ENCODE assay signal across 14 mouse cellular contexts in genomic region chr1:177010607-177011302, GRCm38 (mm10).
DNase-seq lines count a peak whose midpoint lies in the region; ATAC-seq and TF ChIP-seq lines count a peak whose summit lies in the region.
"Had no signal": no experiment of that assay in that cellular context is flagged by ENCODE, and none has a peak within 500 bp of the region (broad histone marks: within the 10 kb centered on the region; RNA-seq: fewer than 3 reads in every experiment).

No protein-coding gene starts in this region.

- TF ChIP-seq CTCF in forebrain, postnatal 0 days (IDR thresholded peaks at IDR 0.05; ENCODE audit: low read depth) = no peak
- no peak for TF ChIP-seq CTCF in stomach, postnatal 0 days (IDR thresholded peaks at IDR 0.05; ENCODE audit: low read depth)
- TF ChIP-seq CTCF in intestine, postnatal 0 days (IDR thresholded peaks at IDR 0.05; ENCODE audit: low read depth) = no peak

- no peak for TF ChIP-seq EP300 in stomach, postnatal 0 days (optimal IDR thresholded peaks at IDR 0.05)

- no peak for DNase-seq in forebrain, embryonic 10.5 days (ENCODE audit: extremely low spot score, low spot score)
- DNase-seq in forebrain, postnatal 0 days = no peak
- DNase-seq in stomach, postnatal 0 days (ENCODE audit: low spot score) = no peak
- no peak for DNase-seq in cerebellum, adult 9-11 months
- DNase-seq in kidney, postnatal 14 days = no peak
- DNase-seq: adrenal gland, postnatal 25 days; cerebellum, adult 11 months; kidney, postnatal 4 days had no signal

- no peak for ATAC-seq in forebrain, postnatal 0 days
- ATAC-seq in stomach, embryonic 15.5 days (ENCODE audit: insufficient read depth, low FRiP score, low read depth) = no peak
- no peak for ATAC-seq in stomach, postnatal 0 days (ENCODE audit: low FRiP score, low TSS enrichment)
- ATAC-seq in midbrain, embryonic 12.5 days (ENCODE audit: low FRiP score, low read depth) = peak; percentile 44
- ATAC-seq in intestine, postnatal 0 days = no peak

- H3K27ac ChIP-seq in forebrain, embryonic 10.5 days = peak overlapping the region; percentile 77
- H3K27ac ChIP-seq in forebrain, postnatal 0 days (ENCODE audit: low read depth, low read length) = no peak overlapping the region
- 0 out of 2 replicates have a peak overlapping the region, but pooled peaks have one; percentile 6 for H3K27ac ChIP-seq in stomach, embryonic 15.5 days
- no peak overlapping the region for H3K27ac ChIP-seq in stomach, postnatal 0 days (replicated peaks)
- peak overlapping the region; percentile 83 for H3K27ac ChIP-seq in midbrain, embryonic 12.5 days (replicated peaks)
- no peak overlapping the region for H3K27ac ChIP-seq in intestine, postnatal 0 days (ENCODE audit: low read depth, low read length)
- H3K27ac ChIP-seq: heart, embryonic 13.5 days; liver, embryonic 14.5 days; macrophage had no signal

- no peaks in the 10 kb centered on the region for H3K36me3 ChIP-seq in forebrain, embryonic 10.5 days (replicated peaks)
- H3K36me3 ChIP-seq in forebrain, postnatal 0 days (ENCODE audit: insufficient read depth) = no peaks in the 10 kb centered on the region
- no peaks in the 10 kb centered on the region for H3K36me3 ChIP-seq in stomach, embryonic 15.5 days
- no peaks in the 10 kb centered on the region for H3K36me3 ChIP-seq in stomach, postnatal 0 days (ENCODE audit: control insufficient read depth, insufficient read depth, low read length)
- H3K36me3 ChIP-seq in midbrain, embryonic 12.5 days = no peaks in the 10 kb centered on the region
- no peaks in the 10 kb centered on the region for H3K36me3 ChIP-seq in intestine, postnatal 0 days (ENCODE audit: control insufficient read depth, insufficient read depth)
- H3K36me3 ChIP-seq: heart, embryonic 13.5 days had no signal

- H3K4me2 ChIP-seq in forebrain, postnatal 0 days (ENCODE audit: low read depth) = no peak overlapping the region
- no peak overlapping the region for H3K4me2 ChIP-seq in stomach, embryonic 15.5 days
- H3K4me2 ChIP-seq in stomach, postnatal 0 days (replicated peaks; ENCODE audit: low read depth) = no peak overlapping the region
- no peak overlapping the region for H3K4me2 ChIP-seq in midbrain, embryonic 12.5 days (replicated peaks)
- H3K4me2 ChIP-seq in intestine, postnatal 0 days (replicated peaks; ENCODE audit: low read depth) = no peak overlapping the region
- H3K4me2 ChIP-seq: heart, embryonic 13.5 days had no signal

- H3K27me3 ChIP-seq in forebrain, embryonic 10.5 days (ENCODE audit: poor library complexity, severe bottlenecking) = no peaks in the 10 kb centered on the region
- H3K27me3 ChIP-seq in forebrain, postnatal 0 days (ENCODE audit: insufficient read depth, low read length) = no peaks in the 10 kb centered on the region
- H3K27me3 ChIP-seq in stomach, embryonic 15.5 days (replicated peaks) = no peaks in the 10 kb centered on the region
- H3K27me3 ChIP-seq in stomach, postnatal 0 days (ENCODE audit: control insufficient read depth, insufficient read depth, low read length) = no peaks in the 10 kb centered on the region
- no peaks in the 10 kb centered on the region for H3K27me3 ChIP-seq in midbrain, embryonic 12.5 days
- H3K27me3 ChIP-seq in intestine, postnatal 0 days (replicated peaks; ENCODE audit: control insufficient read depth, insufficient read depth, low read length) = no peaks in the 10 kb centered on the region
- H3K27me3 ChIP-seq: heart, embryonic 13.5 days had no signal

- 51% methylated on average over 6 of the region's 6 CpGs for WGBS in forebrain, embryonic 10.5 days
- WGBS in forebrain, postnatal 0 days = 51% methylated on average over 6 of the region's 6 CpGs
- WGBS in stomach, embryonic 15.5 days = 74% methylated on average over 6 of the region's 6 CpGs
- WGBS in stomach, postnatal 0 days = 69% methylated on average over 6 of the region's 6 CpGs
- WGBS in midbrain, embryonic 12.5 days = 20% methylated on average over 6 of the region's 6 CpGs
- 89% methylated on average over 6 of the region's 6 CpGs for WGBS in intestine, postnatal 0 days

- H3K9me3 ChIP-seq in forebrain, embryonic 10.5 days = no peaks in the 10 kb centered on the region
- no peaks in the 10 kb centered on the region for H3K9me3 ChIP-seq in forebrain, postnatal 0 days (ENCODE audit: low read length)
- H3K9me3 ChIP-seq in stomach, embryonic 15.5 days = no peaks in the 10 kb centered on the region
- H3K9me3 ChIP-seq in stomach, postnatal 0 days (ENCODE audit: control insufficient read depth, low read length) = no peaks in the 10 kb centered on the region
- no peaks in the 10 kb centered on the region for H3K9me3 ChIP-seq in midbrain, embryonic 12.5 days
- no peaks in the 10 kb centered on the region for H3K9me3 ChIP-seq in intestine, postnatal 0 days (ENCODE audit: control insufficient read depth)
- H3K9me3 ChIP-seq: heart, embryonic 13.5 days had no signal

- peaks cover 79% of the 10 kb centered on the region for H3K4me1 ChIP-seq in forebrain, embryonic 10.5 days
- H3K4me1 ChIP-seq in forebrain, postnatal 0 days (ENCODE audit: insufficient read depth) = peaks cover 3% of the 10 kb centered on the region
- peaks cover 15% of the 10 kb centered on the region for H3K4me1 ChIP-seq in stomach, embryonic 15.5 days
- H3K4me1 ChIP-seq in stomach, postnatal 0 days (replicated peaks; ENCODE audit: control insufficient read depth, insufficient read depth) = 0 out of 2 replicates have a peak, but pooled peaks cover 2% of the 10 kb centered on the region
- H3K4me1 ChIP-seq in midbrain, embryonic 12.5 days = peaks cover 53% of the 10 kb centered on the region
- H3K4me1 ChIP-seq in intestine, postnatal 0 days (replicated peaks; ENCODE audit: control insufficient read depth, insufficient read depth, low read length) = 0 out of 2 replicates have a peak, but pooled peaks cover 8% of the 10 kb centered on the region

- no peak overlapping the region for H3K4me3 ChIP-seq in forebrain, embryonic 10.5 days
- H3K4me3 ChIP-seq in forebrain, postnatal 0 days (ENCODE audit: low read depth, low read length) = no peak overlapping the region
- H3K4me3 ChIP-seq in stomach, embryonic 15.5 days (replicated peaks) = no peak overlapping the region
- no peak overlapping the region for H3K4me3 ChIP-seq in stomach, postnatal 0 days (ENCODE audit: low read depth, low read length)
- H3K4me3 ChIP-seq in midbrain, embryonic 12.5 days = no peak overlapping the region
- H3K4me3 ChIP-seq in intestine, postnatal 0 days (ENCODE audit: low read depth, low read length) = no peak overlapping the region
- H3K4me3 ChIP-seq: heart, embryonic 13.5 days had no signal

- H3K9ac ChIP-seq in forebrain, postnatal 0 days = no peak overlapping the region
- H3K9ac ChIP-seq in stomach, embryonic 15.5 days = no peak overlapping the region
- H3K9ac ChIP-seq in stomach, postnatal 0 days (ENCODE audit: low read length) = no peak overlapping the region
- H3K9ac ChIP-seq in midbrain, embryonic 12.5 days (replicated peaks) = 0 out of 2 replicates have a peak overlapping the region, but pooled peaks have one; percentile 11
- no peak overlapping the region for H3K9ac ChIP-seq in intestine, postnatal 0 days (ENCODE audit: low read depth, low read length)
- H3K9ac ChIP-seq: heart, embryonic 13.5 days; liver, embryonic 14.5 days had no signal

Comparison
In these comparisons a context has a peak if more than half of its experiments do, and no peak if none do; other contexts are left out.
1. H3K27ac ChIP-seq: peak in forebrain, embryonic 10.5 days (single experiment), stomach, embryonic 15.5 days (single experiment) and midbrain, embryonic 12.5 days (single experiment); none in forebrain, postnatal 0 days (single experiment), stomach, postnatal 0 days (single experiment) and intestine, postnatal 0 days (single experiment).